In genomic region chr9:103818998-103819397, GRCm38 (mm10) we compare ENCODE assay signal across 23 mouse cellular contexts. TPM values are rescaled to one million over a fixed set of nuclear protein-coding genes. Genes with fewer than 3 reads are reported as not detected.
A peak's percentile ranks its signal among the peaks of the same experiment; 100 is the strongest.
DNase-seq lines count a peak whose midpoint lies in the region; ATAC-seq and TF ChIP-seq lines count a peak whose summit lies in the region.
"Had no signal": no experiment of that assay in that cellular context is flagged by ENCODE, and none has a peak within 500 bp of the region (broad histone marks: within the 10 kb centered on the region; RNA-seq: fewer than 3 reads in every experiment).

No protein-coding gene starts in this region.

- H3K4me1 ChIP-seq in lung, postnatal 0 days (ENCODE audit: insufficient read depth, low read depth, low read length) = no peaks in the 10 kb centered on the region
- H3K4me1 ChIP-seq in kidney, embryonic 15.5 days = no peaks in the 10 kb centered on the region
- H3K4me1 ChIP-seq: embryonic facial prominence, embryonic 12.5 days; forebrain, embryonic 12.5 days; heart, embryonic 12.5 days; hindbrain, embryonic 15.5 days had no signal

- no peaks in the 10 kb centered on the region for H3K36me3 ChIP-seq in lung, postnatal 0 days (ENCODE audit: insufficient read depth, low read length)
- H3K36me3 ChIP-seq in kidney, embryonic 15.5 days = no peaks in the 10 kb centered on the region
- H3K36me3 ChIP-seq: embryonic facial prominence, embryonic 12.5 days; forebrain, embryonic 12.5 days; G1E; heart, embryonic 12.5 days; hindbrain, embryonic 15.5 days had no signal

- no peak overlapping the region for H3K4me3 ChIP-seq in lung, postnatal 0 days (ENCODE audit: low read depth, low read length)
- H3K4me3 ChIP-seq in kidney, embryonic 15.5 days (replicated peaks) = no peak overlapping the region
- H3K4me3 ChIP-seq: embryonic facial prominence, embryonic 12.5 days; forebrain, embryonic 12.5 days; heart, embryonic 12.5 days; hindbrain, embryonic 15.5 days had no signal

- H3K27me3 ChIP-seq in lung, postnatal 0 days (replicated peaks; ENCODE audit: insufficient read depth, low read length) = no peaks in the 10 kb centered on the region
- no peaks in the 10 kb centered on the region for H3K27me3 ChIP-seq in kidney, embryonic 15.5 days
- H3K27me3 ChIP-seq: embryonic facial prominence, embryonic 12.5 days; forebrain, embryonic 12.5 days; heart, embryonic 12.5 days; hindbrain, embryonic 15.5 days; Patski had no signal

- TF ChIP-seq EP300 in lung, postnatal 0 days (IDR thresholded peaks at IDR 0.05) = no peak

- no peaks in the 10 kb centered on the region for H3K9me3 ChIP-seq in lung, postnatal 0 days (ENCODE audit: low read length)
- H3K9me3 ChIP-seq in kidney, embryonic 15.5 days (replicated peaks) = no peaks in the 10 kb centered on the region
- H3K9me3 ChIP-seq: embryonic facial prominence, embryonic 12.5 days; heart, embryonic 12.5 days; hindbrain, embryonic 15.5 days had no signal

- no peak overlapping the region for H3K4me2 ChIP-seq in lung, postnatal 0 days (replicated peaks; ENCODE audit: low read depth, low read length)
- H3K4me2 ChIP-seq in kidney, embryonic 15.5 days = no peak overlapping the region
- H3K4me2 ChIP-seq: embryonic facial prominence, embryonic 12.5 days; forebrain, embryonic 12.5 days; heart, embryonic 12.5 days; hindbrain, embryonic 15.5 days had no signal

- no peak overlapping the region for H3K27ac ChIP-seq in lung, postnatal 0 days (ENCODE audit: low read length)
- no peak overlapping the region for H3K27ac ChIP-seq in kidney, embryonic 15.5 days
- H3K27ac ChIP-seq: embryonic facial prominence, embryonic 12.5 days; forebrain, embryonic 12.5 days; hindbrain, embryonic 15.5 days had no signal

- ATAC-seq in lung, postnatal 0 days = no peak
- no peak for ATAC-seq in kidney, embryonic 15.5 days (replicated peaks; ENCODE audit: low FRiP score)
- ATAC-seq: activated CD4-positive, CD25-positive, alpha-beta regulatory T cell, adult 4 months; CD4-positive, CD25-positive, alpha-beta regulatory T cell, adult 4 months; forebrain, postnatal 0 days; intestine, embryonic 16.5 days; Patski had no signal

- H3K9ac ChIP-seq in lung, postnatal 0 days (replicated peaks; ENCODE audit: low read depth) = no peak overlapping the region
- H3K9ac ChIP-seq in kidney, embryonic 15.5 days = no peak overlapping the region
- H3K9ac ChIP-seq: embryonic facial prominence, embryonic 12.5 days; forebrain, embryonic 12.5 days; forebrain, postnatal 0 days; heart, embryonic 12.5 days; hindbrain, embryonic 15.5 days had no signal

- TF ChIP-seq CTCF in lung, postnatal 0 days (IDR thresholded peaks at IDR 0.05) = no peak

- peak; percentile 13 for DNase-seq in lung, postnatal 0 days (ENCODE audit: low spot score)
- DNase-seq in lung, postnatal 4 days = no peak
- DNase-seq in MN1 (ENCODE audit: low spot score) = peak; percentile 8
- peak; percentile 10 for DNase-seq in adrenal gland, adult 8-10 months
- DNase-seq in adrenal gland, postnatal 36 days = peak; percentile 22 to 30
- DNase-seq in spleen, postnatal 10 days (ENCODE audit: low spot score in 2 of 2) = no peak
- no peak for DNase-seq in left cerebral cortex, adult 18-20 months (ENCODE audit: low spot score in 2 of 2)
- DNase-seq: cerebellum, adult 2 months; cerebellum, postnatal 10 days; forebrain, postnatal 0 days; gastrocnemius, postnatal 14 days; heart, postnatal 36 days had no signal

- 70% methylated on average over 2 of the region's 2 CpGs for WGBS in lung, postnatal 0 days
- WGBS in kidney, embryonic 15.5 days = 83% methylated on average over 2 of the region's 2 CpGs

RNA-seq across cellular contexts. Expression of gene Tmem108, which starts 57.4 kb away (rescaled TPM):
- polyA plus RNA-seq in lung, postnatal 0 days (2015; fragmentation: Nextera tagmentation; extraction: Ambion mirVana) = 7.3 and 9.3 TPM in 2 replicates
- total RNA-seq in adrenal gland, adult 8-10 months (2022) = 1 to 10 TPM; 3.8 to 6.5 (median 5.1) TPM
- 1 to 10 TPM; 3.7 TPM for total RNA-seq in adrenal gland, postnatal 36 days (2021)
- 7.0 and 9.5 TPM in 2 replicates for polyA plus RNA-seq in kidney, embryonic 15.5 days (2015; fragmentation: Nextera tagmentation; extraction: Ambion mirVana)
- 10 to 100 TPM; 23.7 to 25.9 TPM for total RNA-seq in left cerebral cortex, adult 18-20 months (2021)
- total RNA-seq: gastrocnemius, adult 18-20 months had no signal
- polyA plus RNA-seq: G1E, Patski had no signal

Comparison
In these comparisons a context has a peak if more than half of its experiments do, and no peak if none do; other contexts are left out.
1. DNase-seq: peak in lung, postnatal 0 days (single experiment), MN1 (single experiment), adrenal gland, adult 8-10 months (single experiment) and adrenal gland, postnatal 36 days (2 of 2); none in lung, postnatal 4 days (0 of 2), spleen, postnatal 10 days (0 of 2) and left cerebral cortex, adult 18-20 months (0 of 2).